Comparison of ENCODE assay signal across 23 mouse cellular contexts in genomic region chr1:62648591-62648990, GRCm38 (mm10). TPM values are rescaled to one million over a fixed set of nuclear protein-coding genes. Genes with fewer than 3 reads are reported as not detected.
DNase-seq lines count a peak whose midpoint lies in the region; ATAC-seq and TF ChIP-seq lines count a peak whose summit lies in the region.
"Had no signal": no experiment of that assay in that cellular context is flagged by ENCODE, and none has a peak within 500 bp of the region (broad histone marks: within the 10 kb centered on the region; RNA-seq: fewer than 3 reads in every experiment).

No protein-coding gene starts in this region.

- no peaks in the 10 kb centered on the region for H3K9me3 ChIP-seq in hindbrain, embryonic 10.5 days
- H3K9me3 ChIP-seq in hindbrain, postnatal 0 days (ENCODE audit: low read length), result no peaks in the 10 kb centered on the region
- no peaks in the 10 kb centered on the region for H3K9me3 ChIP-seq in midbrain, embryonic 10.5 days (replicated peaks)
- H3K9me3 ChIP-seq in midbrain, postnatal 0 days (ENCODE audit: low read length), result no peaks in the 10 kb centered on the region
- no peaks in the 10 kb centered on the region for H3K9me3 ChIP-seq in limb, embryonic 12.5 days
- H3K9me3 ChIP-seq: heart, embryonic 13.5 days; hindbrain, embryonic 15.5 days; intestine, embryonic 15.5 days; limb, embryonic 15.5 days; liver, embryonic 15.5 days; stomach, embryonic 15.5 days had no signal

- H3K36me3 ChIP-seq in hindbrain, embryonic 10.5 days, result no peaks in the 10 kb centered on the region
- H3K36me3 ChIP-seq in hindbrain, postnatal 0 days (ENCODE audit: insufficient read depth, low read length), result no peaks in the 10 kb centered on the region
- no peaks in the 10 kb centered on the region for H3K36me3 ChIP-seq in midbrain, embryonic 10.5 days
- no peaks in the 10 kb centered on the region for H3K36me3 ChIP-seq in midbrain, postnatal 0 days (ENCODE audit: insufficient read depth, low read length)
- H3K36me3 ChIP-seq in limb, embryonic 12.5 days, result no peaks in the 10 kb centered on the region
- H3K36me3 ChIP-seq: heart, embryonic 13.5 days; hindbrain, embryonic 15.5 days; intestine, embryonic 15.5 days; limb, embryonic 15.5 days; liver, embryonic 15.5 days; stomach, embryonic 15.5 days had no signal

- H3K27me3 ChIP-seq in hindbrain, embryonic 10.5 days (ENCODE audit: insufficient read depth, poor library complexity, severe bottlenecking), result no peaks in the 10 kb centered on the region
- H3K27me3 ChIP-seq in hindbrain, postnatal 0 days (ENCODE audit: insufficient read depth, low read length), result no peaks in the 10 kb centered on the region
- H3K27me3 ChIP-seq in midbrain, embryonic 10.5 days (ENCODE audit: low read depth, poor library complexity, severe bottlenecking), result peaks cover 5% of the 10 kb centered on the region; the same call in 1 of the 2 replicates
- H3K27me3 ChIP-seq in midbrain, postnatal 0 days (ENCODE audit: insufficient read depth, low read length), result no peaks in the 10 kb centered on the region
- H3K27me3 ChIP-seq in limb, embryonic 12.5 days, result peaks cover 15% of the 10 kb centered on the region; the same call in 1 of the 2 replicates
- H3K27me3 ChIP-seq: heart, embryonic 13.5 days; hindbrain, embryonic 15.5 days; intestine, embryonic 15.5 days; limb, embryonic 15.5 days; liver, embryonic 15.5 days; stomach, embryonic 15.5 days had no signal

- H3K27ac ChIP-seq in hindbrain, embryonic 10.5 days, result peak overlapping the region; percentile 62
- H3K27ac ChIP-seq in hindbrain, postnatal 0 days, result no peak overlapping the region
- H3K27ac ChIP-seq in midbrain, embryonic 10.5 days (replicated peaks), result peak overlapping the region; percentile 70; the same call in 1 of the 2 replicates
- H3K27ac ChIP-seq in midbrain, postnatal 0 days (ENCODE audit: low read depth, low read length), result no peak overlapping the region
- H3K27ac ChIP-seq in limb, embryonic 12.5 days, result no peak overlapping the region
- H3K27ac ChIP-seq: heart, embryonic 13.5 days; hindbrain, embryonic 15.5 days; intestine, embryonic 15.5 days; limb, embryonic 15.5 days; liver, embryonic 15.5 days; stomach, embryonic 15.5 days had no signal

- peaks cover 26% of the 10 kb centered on the region for H3K4me1 ChIP-seq in hindbrain, embryonic 10.5 days (replicated peaks)
- H3K4me1 ChIP-seq in hindbrain, postnatal 0 days (ENCODE audit: insufficient read depth, low read length), result no peaks in the 10 kb centered on the region
- peaks cover 26% of the 10 kb centered on the region for H3K4me1 ChIP-seq in midbrain, embryonic 10.5 days
- H3K4me1 ChIP-seq in midbrain, postnatal 0 days (ENCODE audit: insufficient read depth, low read length), result no peaks in the 10 kb centered on the region
- peaks cover 44% of the 10 kb centered on the region for H3K4me1 ChIP-seq in limb, embryonic 12.5 days (replicated peaks)
- H3K4me1 ChIP-seq: liver, embryonic 15.5 days had no signal

- H3K9ac ChIP-seq in hindbrain, postnatal 0 days (replicated peaks; ENCODE audit: low read length), result no peak overlapping the region
- H3K9ac ChIP-seq in midbrain, postnatal 0 days (replicated peaks; ENCODE audit: low read length, poor library complexity, severe bottlenecking), result no peak overlapping the region
- no peak overlapping the region for H3K9ac ChIP-seq in limb, embryonic 12.5 days (replicated peaks)
- H3K9ac ChIP-seq: heart, embryonic 13.5 days; hindbrain, embryonic 15.5 days; intestine, embryonic 15.5 days; limb, embryonic 15.5 days; liver, embryonic 15.5 days; stomach, embryonic 15.5 days had no signal

- ATAC-seq in hindbrain, postnatal 0 days, result no peak
- ATAC-seq in midbrain, postnatal 0 days (ENCODE audit: low FRiP score), result no peak
- ATAC-seq in limb, embryonic 12.5 days (ENCODE audit: insufficient number of reproducible peaks, insufficient read depth, low FRiP score, low TSS enrichment, low read depth), result no peak

- H3K4me3 ChIP-seq in hindbrain, embryonic 10.5 days, result no peak overlapping the region
- no peak overlapping the region for H3K4me3 ChIP-seq in hindbrain, postnatal 0 days (ENCODE audit: low read length)
- H3K4me3 ChIP-seq in midbrain, embryonic 10.5 days, result 0 out of 2 replicates have a peak overlapping the region, but pooled peaks have one; percentile 16
- no peak overlapping the region for H3K4me3 ChIP-seq in midbrain, postnatal 0 days (ENCODE audit: low read depth, low read length)
- H3K4me3 ChIP-seq in limb, embryonic 12.5 days (replicated peaks), result no peak overlapping the region
- H3K4me3 ChIP-seq: heart, embryonic 13.5 days; hindbrain, embryonic 15.5 days; intestine, embryonic 15.5 days; limb, embryonic 15.5 days; liver, embryonic 15.5 days; stomach, embryonic 15.5 days had no signal

- 8% methylated on average over 5 of the region's 5 CpGs for WGBS in hindbrain, embryonic 10.5 days
- WGBS in hindbrain, postnatal 0 days, result 37% methylated on average over 5 of the region's 5 CpGs
- 15% methylated on average over 5 of the region's 5 CpGs for WGBS in midbrain, embryonic 10.5 days
- WGBS in midbrain, postnatal 0 days, result 34% methylated on average over 5 of the region's 5 CpGs
- WGBS in limb, embryonic 12.5 days, result 11% methylated on average over 5 of the region's 5 CpGs

- no peak overlapping the region for H3K4me2 ChIP-seq in hindbrain, postnatal 0 days (ENCODE audit: low read depth, low read length)
- no peak overlapping the region for H3K4me2 ChIP-seq in midbrain, postnatal 0 days (ENCODE audit: low read depth, low read length, poor library complexity, severe bottlenecking)
- H3K4me2 ChIP-seq in limb, embryonic 12.5 days, result peak overlapping the region; percentile 40
- H3K4me2 ChIP-seq: hindbrain, embryonic 15.5 days; limb, embryonic 15.5 days; liver, embryonic 15.5 days had no signal

- TF ChIP-seq CTCF in hindbrain, postnatal 0 days (IDR thresholded peaks at IDR 0.05; ENCODE audit: low read depth), result no peak
- no peak for TF ChIP-seq CTCF in midbrain, postnatal 0 days (IDR thresholded peaks at IDR 0.05)

- DNase-seq in embryo, embryonic 11 days, result peak; percentile 32
- no peak for DNase-seq in embryo, embryonic 10.5 days (ENCODE audit: low spot score)
- peak; percentile 19 for DNase-seq in hindbrain, embryonic 10.5 days (ENCODE audit: low spot score)
- no peak for DNase-seq in hindbrain, postnatal 0 days (ENCODE audit: low spot score)
- no peak for DNase-seq in midbrain, embryonic 10.5 days (ENCODE audit: low spot score)
- DNase-seq in midbrain, postnatal 0 days (ENCODE audit: low spot score), result no peak
- DNase-seq in gastrocnemius, adult 8-10 months (ENCODE audit: low spot score in 2 of 2), result no peak
- DNase-seq: adrenal gland, postnatal 14 days; cerebellum, adult 2 months; cerebellum, postnatal 25 days; gastrocnemius, postnatal 14 days; heart, adult 18-20 months; heart, postnatal 14 days; kidney, postnatal 14 days; lung, postnatal 4 days; thymus, postnatal 36 days had no signal

RNA-seq across cellular contexts. Expression of gene Nrp2, which starts 54.5 kb away (rescaled TPM):
- polyA plus RNA-seq in hindbrain, embryonic 10.5 days (2016; fragmentation: Nextera tagmentation; extraction: Ambion mirVana), result 21.8 and 23.1 TPM in 2 replicates
- total RNA-seq in hindbrain, postnatal 0 days (2014; rRNA removed), result 48.7 and 53.8 TPM in 2 replicates
- 15.6 and 17.4 TPM in 2 replicates for polyA plus RNA-seq in hindbrain, postnatal 0 days (2015; fragmentation: Nextera tagmentation; extraction: Ambion mirVana)
- 10.7 and 13.2 TPM in 2 replicates for polyA plus RNA-seq in midbrain, embryonic 10.5 days (2016; fragmentation: Nextera tagmentation; extraction: Ambion mirVana)
- total RNA-seq in midbrain, postnatal 0 days (2014; rRNA removed), result 56.7 and 60.1 TPM in 2 replicates
- 14.0 and 17.1 TPM in 2 replicates for polyA plus RNA-seq in midbrain, postnatal 0 days (2015; fragmentation: Nextera tagmentation; extraction: Ambion mirVana)
- polyA plus RNA-seq in limb, embryonic 12.5 days (2016; fragmentation: Nextera tagmentation; extraction: Ambion mirVana), result 70.7 and 86.2 TPM in 2 replicates
- total RNA-seq in gastrocnemius, adult 8-10 months (2022), result 1 to 10 TPM; 3.3 to 4.3 (median 4.1) TPM

Comparison
In these comparisons a context has a peak if more than half of its experiments do, and no peak if none do; other contexts are left out.
1. DNase-seq: peak in embryo, embryonic 11 days (single experiment) and hindbrain, embryonic 10.5 days (single experiment); none in embryo, embryonic 10.5 days (single experiment), hindbrain, postnatal 0 days (single experiment), midbrain, embryonic 10.5 days (single experiment), midbrain, postnatal 0 days (single experiment) and gastrocnemius, adult 8-10 months (0 of 2).
2. H3K27ac ChIP-seq: peak in hindbrain, embryonic 10.5 days (single experiment) and midbrain, embryonic 10.5 days (single experiment); none in hindbrain, postnatal 0 days (single experiment), midbrain, postnatal 0 days (single experiment) and limb, embryonic 12.5 days (single experiment).